Mouse (Mus musculus) cerebellum, adult 2 months (tissue): ENCODE data around the gene Foxj2.

Experiments used
- CTCF ChIP-seq: fragments of 200-500 bp; IDR thresholded peaks from 2 replicates; pipeline ENCODE4 v1.5.1; 2011; ENCODE audit warnings: low read depth, mild to moderate bottlenecking, control low read depth, low read length, moderate library complexity, borderline replicate concordance; ENCODE audit not compliant: insufficient read depth
- POLR2A ChIP-seq: fragments of 200-500 bp; IDR thresholded peaks from 2 replicates; pipeline ENCODE4 v1.6.1; 2011; ENCODE audit warnings: low read length, control low read depth, borderline replicate concordance; ENCODE audit not compliant: insufficient read depth

GRCm38 (mm10) chr6:122812716-122813115 is 7.0 kb upstream of the Foxj2 start:
- TF ChIP-seq CTCF (no peak), POLR2A (no peak)
